Mouse (Mus musculus): ENCODE measurements around the gene Rhoa. TPM values are rescaled to one million over a fixed set of nuclear protein-coding genes. Genes with fewer than 3 reads are reported as not detected.
A peak's percentile ranks its signal among the peaks of the same experiment; 100 is the strongest.

Gene Rhoa
- polyA plus RNA-seq, 2 experiments: 240 to 326 TPM

DNA sequence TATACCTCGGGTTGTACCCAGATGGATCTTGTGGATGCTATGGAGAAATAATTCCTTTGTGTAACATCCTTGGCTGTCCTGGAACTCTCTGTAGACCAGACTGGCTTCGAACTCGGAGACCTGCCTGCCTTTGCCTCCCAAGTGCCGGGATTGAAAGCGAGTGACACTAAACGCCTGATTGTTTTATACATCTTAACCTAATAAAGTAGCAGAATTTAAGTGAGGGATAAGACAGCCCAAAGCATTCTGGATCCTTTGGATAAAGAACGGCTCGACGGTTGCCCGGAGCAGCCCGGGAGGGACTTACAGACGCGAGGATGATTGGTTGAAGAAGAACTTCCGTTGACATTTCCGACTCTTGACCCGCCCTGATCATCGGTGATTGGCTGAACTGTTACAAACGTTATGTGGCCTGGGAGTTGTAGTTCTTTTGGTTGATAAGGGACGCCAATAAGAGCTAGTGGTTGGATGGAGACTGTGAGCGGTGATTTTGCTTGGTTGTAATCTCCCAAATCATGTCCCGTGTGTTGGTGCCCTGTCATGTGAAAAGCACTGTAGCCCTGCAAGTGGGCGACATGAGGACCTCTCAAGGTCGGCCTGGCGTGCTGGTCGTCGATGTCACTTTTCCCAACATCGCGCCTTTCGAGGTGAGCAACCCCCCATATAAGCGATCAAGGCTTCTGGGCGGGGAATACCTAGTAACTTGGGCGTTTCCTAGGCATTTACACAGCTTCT is 15.7 kb upstream of the Rhoa start, which contains the start of gene Nicn1:
Gene Nicn1, plus strand, starts transcription at position 414 of the 735 bp plus-strand sequence.
- Histone ChIP-seq H3K27ac (replicated peaks; ENCODE audit: low read depth, low read length) (peak within 1 kb of the TSS; percentile 80), H3K4me3 (replicated peaks; ENCODE audit: low read length) (peak within 1 kb of the TSS; percentile 54), H3K9me3 (ENCODE audit: control insufficient read depth, low read length) (no peaks in the 10 kb centered on the region), H3K36me3 (ENCODE audit: control insufficient read depth, insufficient read depth, low read length) (peaks cover 13% of the 10 kb centered on the region), H3K4me1 (ENCODE audit: control insufficient read depth, insufficient read depth, low read length) (peaks cover 5% of the 10 kb centered on the region), H3K27me3 (ENCODE audit: control insufficient read depth, insufficient read depth, low read length) (no peaks in the 10 kb centered on the region), H3K4me2 (replicated peaks; ENCODE audit: low read depth, low read length, severe bottlenecking) (peak within 1 kb of the TSS; percentile 56), H3K9ac (ENCODE audit: low read depth, low read length, severe bottlenecking) (peak within 1 kb of the TSS; percentile 61)
- peak; percentile 99 for ATAC-seq (ENCODE audit: low FRiP score, low read depth)
- peak; percentile 99 for DNase-seq (ENCODE audit: low spot score)
- under 1% methylated on average over 32 of the region's 32 CpGs for whole genome bisulfite sequencing
- peak; percentile 82; the same call in 1 of the 2 replicates for TF ChIP-seq POLR2A (IDR thresholded peaks at IDR 0.05; ENCODE audit: borderline replicate concordance, extremely low read depth, insufficient read depth, insufficient read length)

DNA sequence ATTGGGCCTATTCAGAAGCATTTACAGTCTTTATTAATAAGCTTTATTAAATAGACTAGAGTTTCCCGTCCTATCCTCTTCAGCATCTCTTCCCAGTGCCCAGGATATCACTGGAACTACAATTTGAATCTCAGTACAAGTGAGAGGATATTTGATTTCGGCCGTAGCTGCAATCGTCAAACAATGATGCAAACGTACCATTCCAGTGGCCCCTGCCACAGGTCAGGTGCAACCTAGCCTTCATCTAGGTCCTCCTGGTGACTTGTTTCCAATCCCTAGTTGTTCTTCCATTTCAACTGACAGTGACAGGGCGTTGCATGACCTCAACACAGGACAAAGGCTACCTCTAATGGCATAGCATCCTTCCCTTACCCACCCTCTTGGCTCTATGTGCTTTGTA is 15.2 kb upstream of the Rhoa start:
- WGBS: 48% methylated on average over 6 of the region's 6 CpGs
- Histone ChIP-seq H3K36me3 (ENCODE audit: control insufficient read depth, insufficient read depth, low read length) (peaks cover 14% of the 10 kb centered on the region), H3K27ac (replicated peaks; ENCODE audit: low read depth, low read length) (no peak overlapping the region; the same call in 1 of the 2 replicates), H3K27me3 (ENCODE audit: control insufficient read depth, insufficient read depth, low read length) (no peaks in the 10 kb centered on the region), H3K9ac (ENCODE audit: low read depth, low read length, severe bottlenecking) (peak overlapping the region; percentile 51), H3K9me3 (ENCODE audit: control insufficient read depth, low read length) (no peaks in the 10 kb centered on the region), H3K4me3 (replicated peaks; ENCODE audit: low read length) (peak overlapping the region; percentile 54), H3K4me1 (ENCODE audit: control insufficient read depth, insufficient read depth, low read length) (peaks cover 5% of the 10 kb centered on the region), H3K4me2 (replicated peaks; ENCODE audit: low read depth, low read length, severe bottlenecking) (peak overlapping the region; percentile 56)
- no peak for TF ChIP-seq POLR2A (IDR thresholded peaks at IDR 0.05; ENCODE audit: borderline replicate concordance, extremely low read depth, insufficient read depth, insufficient read length)
- ATAC-seq (ENCODE audit: low FRiP score, low read depth) (no peak), DNase-seq (ENCODE audit: low spot score) (no peak)

DNA sequence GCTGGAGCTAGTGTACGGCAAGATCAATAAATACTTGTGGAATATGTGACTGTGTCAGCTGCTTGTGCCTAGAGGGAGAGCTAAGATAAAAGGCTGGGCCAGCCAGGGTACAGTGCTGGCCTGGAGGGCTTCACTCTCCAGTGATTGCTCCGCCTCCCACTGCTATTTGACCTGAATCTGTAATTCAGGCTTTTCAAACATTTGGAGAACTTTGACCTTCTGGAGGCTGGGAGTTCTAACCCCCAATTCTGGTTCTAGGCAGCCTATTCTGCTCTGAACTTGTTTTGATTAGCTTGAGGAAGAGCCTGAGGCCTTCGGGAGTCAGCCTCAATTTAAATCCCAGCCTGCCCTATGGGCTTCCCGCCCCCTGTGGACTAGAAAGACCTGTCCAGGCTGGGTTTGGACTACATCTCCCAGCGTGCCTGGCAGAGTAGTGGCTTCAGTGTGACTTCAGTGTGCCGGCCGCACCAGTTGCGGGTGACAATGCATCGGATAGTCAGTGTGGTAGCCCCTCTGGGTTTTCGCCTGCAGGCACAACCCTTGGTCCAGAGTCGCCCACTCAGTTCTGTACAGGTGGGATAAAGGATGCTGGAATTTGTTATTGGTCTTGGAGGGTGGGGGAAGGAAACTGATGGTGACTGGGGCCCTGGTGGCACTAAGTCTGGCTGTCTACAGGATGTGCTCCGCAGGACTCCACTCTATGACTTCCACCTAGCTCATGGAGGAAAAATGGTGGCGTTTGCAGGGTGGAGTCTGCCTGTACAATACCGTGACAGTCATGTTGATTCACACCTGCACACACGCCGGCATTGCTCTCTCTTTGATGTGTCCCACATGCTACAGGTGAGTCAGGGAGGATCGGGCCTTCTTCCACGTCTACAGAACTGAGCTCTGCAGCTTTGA is 9.2 kb upstream of the Rhoa start, which contains the start of gene Amt:
Gene Amt, plus strand, starts transcription at position 401 of the 903 bp plus-strand sequence.
- H3K4me3 ChIP-seq (replicated peaks; ENCODE audit: low read length): peak within 1 kb of the TSS; percentile 10; the same call in 1 of the 2 replicates
- DNase-seq (ENCODE audit: low spot score) (no peak), ATAC-seq (ENCODE audit: low FRiP score, low read depth) (no peak)
- peaks cover 25% of the 10 kb centered on the region for H3K36me3 ChIP-seq (ENCODE audit: control insufficient read depth, insufficient read depth, low read length)
- no peak for TF ChIP-seq POLR2A (IDR thresholded peaks at IDR 0.05; ENCODE audit: borderline replicate concordance, extremely low read depth, insufficient read depth, insufficient read length)
- no peak within 1 kb of the TSS for H3K27ac ChIP-seq (replicated peaks; ENCODE audit: low read depth, low read length)
- H3K27me3 ChIP-seq (ENCODE audit: control insufficient read depth, insufficient read depth, low read length): no peaks in the 10 kb centered on the region
- peak within 1 kb of the TSS; percentile 25; the same call in 1 of the 2 replicates for H3K9ac ChIP-seq (ENCODE audit: low read depth, low read length, severe bottlenecking)
- 26% methylated on average over 18 of the region's 18 CpGs for WGBS
- no peaks in the 10 kb centered on the region for H3K4me1 ChIP-seq (ENCODE audit: control insufficient read depth, insufficient read depth, low read length)
- 0 out of 2 replicates have a peak within 1 kb of the TSS, but pooled peaks have one; percentile 5 for H3K4me2 ChIP-seq (replicated peaks; ENCODE audit: low read depth, low read length, severe bottlenecking)
- no peaks in the 10 kb centered on the region for H3K9me3 ChIP-seq (ENCODE audit: control insufficient read depth, low read length)

DNA sequence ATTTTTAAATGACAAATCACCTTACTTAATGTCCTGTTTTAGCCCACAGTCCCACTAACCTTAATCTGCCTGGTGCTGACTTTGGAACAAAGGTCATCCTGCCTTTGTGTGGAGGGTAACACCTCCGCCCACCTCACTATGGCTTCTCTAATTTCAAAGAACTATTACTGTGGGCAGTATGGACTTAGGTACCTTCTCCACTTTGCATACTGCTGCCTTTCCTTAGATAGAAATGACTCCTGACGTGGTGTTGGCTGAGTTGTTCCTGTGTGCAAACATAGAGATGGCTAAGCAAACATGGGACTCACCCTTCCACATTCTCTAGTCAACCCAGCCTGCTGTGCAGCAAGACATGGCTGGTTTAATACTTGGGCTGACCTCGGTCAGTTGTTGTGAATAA is 4.1 kb upstream of the Rhoa start:
- Histone ChIP-seq H3K36me3 (ENCODE audit: control insufficient read depth, insufficient read depth, low read length) (peaks cover 32% of the 10 kb centered on the region), H3K9me3 (ENCODE audit: control insufficient read depth, low read length) (no peaks in the 10 kb centered on the region), H3K4me2 (replicated peaks; ENCODE audit: low read depth, low read length, severe bottlenecking) (no peak overlapping the region), H3K9ac (ENCODE audit: low read depth, low read length, severe bottlenecking) (no peak overlapping the region), H3K27me3 (ENCODE audit: control insufficient read depth, insufficient read depth, low read length) (no peaks in the 10 kb centered on the region), H3K4me3 (replicated peaks; ENCODE audit: low read length) (no peak overlapping the region), H3K4me1 (ENCODE audit: control insufficient read depth, insufficient read depth, low read length) (peaks cover 6% of the 10 kb centered on the region), H3K27ac (replicated peaks; ENCODE audit: low read depth, low read length) (no peak overlapping the region)
- ATAC-seq (ENCODE audit: low FRiP score, low read depth) (no peak), DNase-seq (ENCODE audit: low spot score) (no peak)
- no peak for TF ChIP-seq POLR2A (IDR thresholded peaks at IDR 0.05; ENCODE audit: borderline replicate concordance, extremely low read depth, insufficient read depth, insufficient read length)
- WGBS: 86% methylated on average over 3 of the region's 3 CpGs

DNA sequence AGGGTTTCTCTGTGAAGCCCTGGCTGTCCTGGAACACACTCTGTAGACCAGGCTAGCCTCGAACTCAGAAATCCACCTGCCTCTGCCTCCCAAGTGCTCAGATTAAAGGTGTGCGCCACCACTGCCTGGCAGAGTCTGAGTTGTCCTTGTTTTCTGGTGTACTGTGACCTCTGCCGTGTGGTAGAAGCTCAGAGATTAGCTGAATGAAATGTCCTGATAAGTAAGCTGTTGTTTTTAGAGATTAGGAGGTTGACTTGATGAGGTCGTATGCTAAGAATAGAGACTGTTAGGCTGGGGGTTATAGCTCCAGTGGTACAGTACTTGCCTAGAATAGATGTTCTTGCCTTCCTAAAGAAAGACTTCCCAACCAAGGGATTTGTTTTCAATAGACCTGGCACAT is 1.2 kb upstream of the Rhoa start:
- Histone ChIP-seq H3K9ac (ENCODE audit: low read depth, low read length, severe bottlenecking) (peak overlapping the region; percentile 98; the same call in 1 of the 2 replicates), H3K4me2 (replicated peaks; ENCODE audit: low read depth, low read length, severe bottlenecking) (peak overlapping the region; percentile 83), H3K4me1 (ENCODE audit: control insufficient read depth, insufficient read depth, low read length) (peaks cover 20% of the 10 kb centered on the region), H3K27ac (replicated peaks; ENCODE audit: low read depth, low read length) (no peak overlapping the region), H3K9me3 (ENCODE audit: control insufficient read depth, low read length) (no peaks in the 10 kb centered on the region), H3K36me3 (ENCODE audit: control insufficient read depth, insufficient read depth, low read length) (peaks cover 27% of the 10 kb centered on the region), H3K27me3 (ENCODE audit: control insufficient read depth, insufficient read depth, low read length) (no peaks in the 10 kb centered on the region), H3K4me3 (replicated peaks; ENCODE audit: low read length) (peak overlapping the region; percentile 98)
- WGBS: 90% methylated on average over 4 of the region's 4 CpGs
- no peak for ATAC-seq (ENCODE audit: low FRiP score, low read depth)
- no peak for DNase-seq (ENCODE audit: low spot score)
- TF ChIP-seq POLR2A (IDR thresholded peaks at IDR 0.05; ENCODE audit: borderline replicate concordance, extremely low read depth, insufficient read depth, insufficient read length): no peak
